Mouse (Mus musculus): Measurements from ENCODE around the gene Wbp2nl.
A peak's percentile ranks its signal among the peaks of the same experiment; 100 is the strongest.

The Wbp2nl gene

DNA sequence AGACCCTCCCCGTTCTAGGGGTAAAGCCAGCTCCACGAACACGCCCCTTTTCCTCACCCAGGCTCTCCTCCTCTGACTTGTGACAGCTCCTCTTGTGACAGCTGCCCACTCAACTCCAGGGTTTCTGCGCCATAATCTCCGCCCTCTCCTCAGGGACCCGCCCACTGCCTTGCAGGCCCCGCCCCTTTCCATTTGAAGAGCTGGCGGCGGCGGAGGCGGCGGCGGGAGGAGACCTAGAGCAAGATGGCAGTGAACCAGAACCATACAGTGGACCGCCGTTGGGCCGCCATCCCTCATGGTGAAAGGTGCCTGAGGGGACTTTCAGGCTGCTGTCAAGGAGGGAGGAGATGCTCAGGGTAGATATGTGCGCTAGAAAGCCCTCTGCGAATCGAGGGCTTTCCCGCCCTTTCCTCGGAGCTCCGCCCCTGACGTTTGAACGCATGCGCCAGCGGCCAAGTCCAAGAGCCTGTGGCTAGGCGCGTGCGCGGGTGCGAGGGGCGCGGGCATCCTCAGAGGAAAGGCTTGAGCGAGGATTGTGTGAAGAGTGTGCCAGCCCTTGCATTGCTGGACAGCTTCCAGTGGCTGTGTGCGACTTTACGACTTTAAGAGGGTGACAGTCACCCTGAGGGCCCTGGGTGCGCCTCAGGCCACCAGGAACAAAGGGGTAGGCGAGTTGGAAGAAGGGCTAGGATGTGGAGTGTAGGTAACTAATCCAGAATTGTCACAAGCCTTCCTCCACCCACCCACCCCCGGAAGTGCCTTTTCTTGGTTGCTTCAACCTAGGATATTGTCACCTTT lies at the start of gene Wbp2nl:
Wbp2nl (plus strand) TSS at position 191 of the 798 bp plus-strand sequence.
- DNase-seq: peak; percentile 30 to 55

DNA sequence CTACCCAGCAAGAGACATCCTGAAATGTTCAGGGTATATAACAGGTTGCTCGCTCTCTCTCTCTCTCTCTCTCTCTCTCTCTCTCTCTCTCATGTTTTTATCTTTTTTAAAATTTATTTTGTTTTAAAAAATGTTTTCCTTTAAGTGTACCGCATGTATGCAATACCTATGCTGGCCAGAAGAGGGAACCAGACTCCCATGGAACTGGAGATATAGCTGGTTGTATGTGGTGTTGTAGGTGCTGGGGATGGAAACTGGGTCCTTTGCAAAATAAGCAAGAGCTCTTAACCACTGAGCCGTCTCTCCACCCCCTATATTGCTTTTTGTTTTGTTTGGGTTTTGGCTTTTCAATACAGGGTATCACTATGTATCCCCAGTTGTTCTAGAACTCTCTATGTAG lies 47.2 kb upstream of the Wbp2nl start:
- DNase-seq: no peak

DNA sequence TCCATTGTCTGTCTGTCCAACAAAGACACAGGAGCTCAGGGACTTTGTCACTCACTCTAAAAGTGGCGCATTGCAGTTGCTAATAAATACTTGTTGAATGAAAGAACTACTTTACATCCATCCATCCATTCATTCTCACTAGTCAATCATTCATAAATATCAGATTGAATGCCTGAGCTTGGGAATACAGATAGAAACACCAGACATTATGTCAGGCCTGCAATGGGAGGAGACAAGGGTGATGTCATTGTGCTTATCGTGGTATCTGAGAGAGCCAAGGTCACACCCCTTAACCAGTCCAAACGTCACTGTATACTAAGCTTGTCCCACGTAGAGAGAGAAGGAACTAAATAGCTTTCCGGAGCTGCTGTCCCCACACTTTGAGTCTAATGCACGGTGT lies 46.7 kb upstream of the Wbp2nl start, which contains the start of gene 1500009C09Rik:
1500009C09Rik (plus strand) TSS at position 301 of the 400 bp plus-strand sequence.
- no peak for DNase-seq

DNA sequence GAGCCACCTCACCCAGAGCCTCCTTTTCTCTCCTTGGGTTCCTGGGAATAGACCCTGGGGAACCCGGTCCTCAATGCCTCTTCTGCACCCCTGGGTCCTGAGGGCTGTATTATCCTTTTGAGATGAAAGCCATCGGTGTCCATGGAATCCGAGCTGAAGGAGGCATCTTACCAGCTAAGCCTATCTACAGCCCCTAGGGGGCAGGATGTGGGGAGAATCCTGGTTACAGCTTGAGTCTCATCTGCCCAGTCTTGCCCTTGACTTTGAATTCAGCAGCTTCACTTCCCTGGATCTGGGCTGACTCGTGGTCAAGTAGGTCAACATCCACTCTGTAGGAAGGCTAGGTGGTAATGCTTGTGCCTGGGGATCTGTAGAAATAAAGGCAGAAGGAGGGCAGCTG lies 43.5 kb upstream of the Wbp2nl start:
- no peak for DNase-seq

DNA sequence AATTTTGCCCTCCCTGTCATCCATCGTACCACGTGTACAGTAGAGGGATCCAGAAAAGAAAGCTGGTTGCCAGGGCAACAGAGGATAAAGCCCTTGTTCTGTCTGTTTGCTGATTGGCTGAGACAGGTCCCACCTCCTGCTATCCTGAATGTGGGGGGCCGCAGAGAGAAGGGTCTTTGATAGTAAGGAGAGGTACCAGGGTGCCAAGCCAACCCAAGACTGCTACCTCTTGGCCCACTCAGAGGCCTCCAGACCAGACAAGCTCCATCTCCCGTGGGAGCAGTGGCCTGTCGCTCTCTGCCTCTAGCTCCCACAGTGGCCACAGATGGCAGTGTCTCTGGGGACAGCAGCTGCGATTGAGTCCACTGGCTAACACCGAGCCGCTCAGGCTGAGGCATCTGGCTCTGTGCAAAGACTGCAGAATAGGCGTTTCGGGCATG lies 42.8 kb upstream of the Wbp2nl start:
- DNase-seq: no peak

DNA sequence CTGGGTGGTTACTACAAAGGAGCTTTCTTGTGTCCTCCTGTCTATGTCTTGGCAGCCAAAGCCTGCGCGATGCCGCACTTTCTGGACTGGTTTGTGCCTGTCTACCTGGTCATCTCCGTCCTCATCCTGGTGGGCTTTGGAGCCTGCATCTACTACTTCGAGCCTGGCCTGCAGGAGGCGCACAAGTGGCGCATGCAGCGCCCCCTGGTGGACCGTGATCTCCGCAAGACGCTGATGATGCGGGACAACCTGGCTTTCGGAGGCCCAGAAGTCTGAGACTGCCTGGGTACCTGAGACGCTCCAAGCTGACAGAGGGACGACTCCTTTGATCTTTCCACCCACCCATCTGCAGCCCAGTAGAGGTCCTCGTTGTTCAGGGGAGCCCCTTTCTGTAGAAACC lies 39.2 kb upstream of the Wbp2nl start:
- DNase-seq: peak; percentile 87 to 90

DNA sequence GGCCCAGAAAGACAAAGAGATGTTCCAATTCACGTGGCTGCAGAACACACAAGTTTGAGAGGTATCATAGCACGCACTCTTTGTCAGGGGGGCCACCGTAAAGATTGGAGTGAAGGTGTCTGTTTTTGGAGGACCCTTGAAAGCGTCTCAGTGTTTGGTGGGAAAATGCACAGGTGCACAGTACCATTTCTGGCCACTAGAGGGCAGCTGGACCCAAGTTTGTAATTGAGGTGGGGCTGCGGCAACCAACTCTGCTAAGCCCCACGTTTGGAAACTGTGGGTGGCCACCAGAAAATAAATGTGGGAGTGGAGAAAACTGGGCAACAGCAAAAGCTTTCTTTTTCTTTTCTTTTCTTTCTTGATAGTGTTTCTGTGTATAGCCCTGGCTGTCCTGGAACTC lies 32.4 kb upstream of the Wbp2nl start:
- DNase-seq: peak; percentile 84 to 85

DNA sequence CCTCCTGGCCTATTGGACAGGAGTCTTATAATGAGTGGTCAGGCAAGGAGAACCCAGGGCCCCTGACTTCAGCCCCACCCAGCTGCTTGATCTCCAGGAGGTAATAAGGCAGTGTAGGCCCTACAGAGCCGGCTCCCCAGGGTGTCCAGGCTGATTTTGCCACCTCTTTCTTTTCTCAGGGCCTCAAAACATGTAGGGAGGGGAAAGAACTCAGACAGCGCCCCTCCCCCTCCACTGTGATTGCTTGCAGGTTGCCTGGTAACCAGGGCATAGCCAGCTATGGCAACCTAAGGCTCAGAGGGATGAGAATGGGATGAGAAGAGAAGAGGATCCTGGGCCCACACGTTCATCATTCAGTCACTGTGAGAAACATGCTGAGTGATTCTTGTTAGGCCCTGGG lies 30.6 kb upstream of the Wbp2nl start:
- no peak for DNase-seq

DNA sequence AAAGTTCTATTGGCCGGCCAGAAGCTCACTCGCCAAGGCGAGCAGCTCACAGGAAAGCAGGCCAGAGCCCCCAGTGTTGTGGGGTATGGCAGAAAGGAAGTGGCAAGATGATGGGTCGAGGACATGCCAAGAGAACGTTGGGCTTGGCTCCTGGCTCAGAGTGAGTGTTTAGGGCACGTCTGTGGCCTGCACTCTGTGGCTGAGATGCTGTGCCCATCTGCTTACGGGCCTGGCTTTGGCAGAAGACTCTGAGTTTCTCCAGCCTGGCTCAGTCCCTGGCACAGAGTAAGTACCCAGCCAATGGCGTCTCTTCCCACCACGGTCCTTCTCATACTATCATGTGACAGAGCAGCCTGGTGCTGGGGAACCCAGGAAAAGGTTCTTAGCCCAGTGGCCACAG lies 30.0 kb upstream of the Wbp2nl start:
- DNase-seq: no peak

DNA sequence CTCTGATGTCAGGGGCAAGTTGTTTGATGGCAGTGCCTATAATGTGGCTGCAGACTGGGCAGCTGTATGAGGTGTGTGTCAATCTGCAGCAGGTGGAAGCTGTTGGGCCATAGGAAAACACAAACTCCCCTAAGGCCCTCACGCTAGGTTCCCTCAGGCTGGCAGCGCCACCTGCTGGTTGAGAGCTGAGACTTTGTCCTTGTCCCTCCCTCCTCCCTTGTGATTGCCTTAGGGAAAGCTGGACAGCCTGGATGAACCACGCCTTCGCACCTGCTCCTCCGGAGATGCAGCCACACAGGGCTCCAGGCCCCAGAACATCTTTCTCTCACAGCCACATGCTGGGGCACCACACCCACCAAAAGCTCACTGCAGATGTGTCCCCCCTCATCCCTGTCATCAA lies 27.6 kb upstream of the Wbp2nl start:
- DNase-seq: peak; percentile 90

DNA sequence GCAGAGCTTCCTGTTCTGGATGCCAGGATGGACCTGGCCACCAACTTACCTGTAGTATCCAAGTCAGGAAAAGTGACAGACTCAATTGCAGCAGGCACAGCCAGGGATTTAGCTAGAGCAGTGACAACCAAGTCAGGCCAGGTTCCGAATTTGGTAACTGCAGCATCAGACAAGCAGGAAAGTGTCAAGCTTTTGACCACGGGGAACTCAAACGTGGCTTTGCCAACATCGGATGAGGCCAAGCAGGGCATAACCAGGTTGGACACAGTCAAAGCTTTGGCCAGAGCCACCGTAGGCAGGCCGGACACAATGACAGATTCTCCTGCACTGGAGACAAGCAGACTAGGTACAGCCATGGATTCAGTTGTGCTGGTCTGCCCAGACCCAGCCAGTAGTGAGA lies 26.5 kb upstream of the Wbp2nl start:
- DNase-seq: no peak

DNA sequence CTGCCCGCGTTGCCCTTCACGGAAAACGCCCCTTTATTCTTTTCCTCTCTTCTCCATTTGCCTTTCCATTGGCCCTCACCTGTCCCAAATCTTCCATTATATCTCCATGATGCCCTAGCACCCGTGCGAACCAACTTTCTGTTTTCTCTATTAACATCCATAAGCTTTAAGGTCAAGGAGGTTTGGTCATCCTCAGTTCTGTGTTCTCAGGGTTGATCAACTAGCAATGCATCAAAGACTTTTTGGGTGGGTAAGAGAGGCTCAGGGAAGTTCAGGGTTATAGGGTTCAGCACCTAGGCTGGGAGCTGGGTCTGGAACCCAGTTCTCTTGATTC lies 24.2 kb upstream of the Wbp2nl start, which contains the start of gene Sept3:
Sept3 (plus strand) TSS at position 301 of the 334 bp plus-strand sequence.
- DNase-seq: no peak

DNA sequence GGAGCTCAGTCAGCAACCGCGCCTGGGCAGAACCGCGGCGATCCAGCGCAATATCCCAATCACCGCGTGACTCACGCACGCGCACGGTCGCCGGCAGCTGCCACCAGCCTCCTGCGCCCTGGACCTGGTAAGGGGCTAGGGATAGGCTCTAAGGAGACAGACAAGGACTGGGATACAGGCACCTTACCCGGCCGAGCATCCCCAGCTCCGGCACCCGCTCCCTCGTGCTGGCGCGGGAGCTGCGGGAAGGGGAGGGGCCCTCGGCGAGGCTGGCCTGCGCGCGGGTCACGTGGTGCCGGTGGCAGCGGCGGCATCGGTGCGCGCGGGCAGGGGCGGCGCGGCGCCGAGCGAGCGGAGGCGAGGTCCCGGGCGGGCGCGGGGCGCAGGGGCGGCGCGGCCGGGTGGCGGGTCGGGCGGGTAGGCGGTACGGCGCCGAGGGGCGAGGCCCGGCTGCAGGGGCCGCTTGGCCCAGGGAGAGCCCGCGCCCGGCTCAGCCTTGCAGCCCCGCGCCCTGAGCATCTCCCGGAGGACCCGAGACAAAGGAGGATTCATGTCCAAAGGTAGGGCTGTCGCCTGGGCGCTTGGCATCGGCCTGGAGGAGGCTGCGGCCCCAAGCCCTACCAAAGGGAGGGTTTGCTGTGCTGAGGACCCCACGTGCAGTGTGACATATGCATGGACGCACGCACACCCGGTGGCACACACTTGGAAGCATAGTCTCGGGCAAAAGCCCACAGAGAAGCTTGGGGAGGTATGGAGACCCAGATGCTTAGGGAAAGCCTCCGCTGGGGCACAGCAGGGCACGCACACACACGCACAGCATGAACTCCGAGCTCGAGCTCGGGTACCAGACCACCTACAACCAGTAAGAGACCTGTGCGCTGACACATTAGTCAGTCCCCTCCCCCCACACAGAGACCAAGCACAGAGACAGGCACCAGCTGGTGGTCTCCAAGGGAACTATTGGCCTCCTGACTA lies 23.5 kb upstream of the Wbp2nl start:
- peak; percentile 37 to 56 for DNase-seq

DNA sequence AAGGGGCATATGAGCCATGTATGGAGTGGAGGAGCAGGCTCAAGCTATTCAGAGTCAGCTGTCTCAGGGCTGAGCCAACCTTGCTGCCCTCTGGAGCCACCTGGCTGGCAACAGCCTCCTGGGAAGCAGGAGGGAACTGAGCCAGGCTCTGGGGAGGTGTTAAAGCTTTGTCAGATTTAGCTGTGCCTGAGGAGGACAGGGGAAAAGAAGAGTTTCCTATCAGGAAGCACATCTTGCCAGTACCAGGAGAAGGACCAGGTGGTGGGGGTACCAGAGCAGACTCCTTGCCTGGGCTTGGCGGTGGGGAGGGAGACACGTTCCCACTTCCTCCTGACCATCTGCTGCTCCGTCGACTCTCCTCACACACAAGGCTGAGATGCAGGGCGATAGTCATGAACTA lies 21.2 kb upstream of the Wbp2nl start:
- DNase-seq: no peak

DNA sequence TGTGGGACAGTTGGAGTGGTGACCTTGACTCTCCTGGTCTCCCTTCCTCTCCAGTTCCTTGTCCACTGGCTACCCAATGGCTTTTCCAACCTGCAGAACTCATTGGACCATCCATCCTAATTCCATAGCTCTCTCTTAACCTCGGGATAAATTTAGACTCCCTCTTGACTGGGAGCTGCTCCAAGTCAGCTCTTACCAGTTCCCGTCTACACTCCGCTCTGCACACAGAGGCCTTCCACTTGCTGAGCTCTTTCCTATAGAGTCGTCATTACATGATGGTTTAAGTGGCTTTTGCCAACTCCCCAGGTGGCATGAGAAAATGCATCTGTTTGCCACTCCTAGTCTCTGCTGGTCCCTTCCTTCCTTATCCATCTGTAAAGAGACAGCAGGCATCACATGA lies 18.1 kb upstream of the Wbp2nl start:
- no peak for DNase-seq

DNA sequence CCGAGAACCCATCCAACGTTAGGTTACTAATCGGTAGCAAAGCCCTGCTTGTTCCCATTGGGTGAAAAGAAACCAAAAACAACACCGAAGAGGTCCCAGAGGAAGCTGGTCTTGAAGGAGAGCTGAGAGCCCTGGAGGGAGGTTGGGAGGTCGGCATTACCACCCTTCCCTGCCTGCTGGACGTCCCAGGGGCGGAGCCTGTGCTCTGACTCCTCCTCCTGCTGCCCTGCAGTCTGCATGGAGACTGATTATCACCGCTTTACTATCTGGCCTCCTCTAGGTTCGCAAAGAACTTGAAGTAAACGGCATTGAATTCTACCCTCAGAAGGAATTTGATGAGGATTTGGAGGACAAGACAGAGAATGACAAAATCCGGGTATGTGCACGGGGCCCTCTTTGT lies 12.6 kb upstream of the Wbp2nl start:
- DNase-seq: no peak

DNA sequence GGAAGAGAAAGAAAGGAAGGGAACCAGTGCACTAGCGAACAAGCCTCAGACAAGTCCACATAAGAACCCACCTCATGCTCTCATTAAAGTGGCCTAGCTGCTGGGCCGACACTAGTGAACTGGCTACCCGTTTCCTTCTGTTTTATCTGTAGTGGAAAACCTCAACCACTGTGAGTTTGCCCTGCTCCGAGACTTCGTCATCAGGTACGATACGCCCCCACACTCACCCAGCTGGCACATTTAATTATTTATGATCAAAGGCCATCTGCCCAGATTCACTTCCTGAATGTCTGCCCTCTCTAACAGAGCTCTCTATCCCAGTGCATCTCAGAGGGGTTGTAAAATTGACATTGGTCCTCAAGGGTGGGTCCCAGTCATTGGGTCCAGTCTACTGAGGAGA lies 8.5 kb upstream of the Wbp2nl start:
- DNase-seq: no peak

DNA sequence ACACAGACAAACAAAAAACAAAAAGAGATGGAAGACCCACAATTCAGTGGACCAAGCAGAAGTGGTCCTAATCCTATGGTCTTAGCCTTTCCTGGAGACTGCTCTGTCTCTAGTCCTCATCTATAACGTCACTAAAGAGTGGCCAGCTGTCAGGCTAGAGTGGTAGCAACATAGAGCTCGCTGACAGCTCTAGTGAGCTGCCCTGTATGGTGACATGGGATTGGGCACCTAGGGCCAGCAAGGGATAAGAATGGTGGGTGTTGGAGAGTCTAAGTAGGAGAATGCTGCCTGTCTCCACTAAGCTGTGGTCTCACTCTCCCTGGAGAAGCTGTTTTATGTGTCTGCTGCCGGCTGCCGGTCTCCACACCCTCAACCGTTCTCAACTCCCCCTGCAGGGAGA lies 5.9 kb upstream of the Wbp2nl start:
- no peak for DNase-seq

DNA sequence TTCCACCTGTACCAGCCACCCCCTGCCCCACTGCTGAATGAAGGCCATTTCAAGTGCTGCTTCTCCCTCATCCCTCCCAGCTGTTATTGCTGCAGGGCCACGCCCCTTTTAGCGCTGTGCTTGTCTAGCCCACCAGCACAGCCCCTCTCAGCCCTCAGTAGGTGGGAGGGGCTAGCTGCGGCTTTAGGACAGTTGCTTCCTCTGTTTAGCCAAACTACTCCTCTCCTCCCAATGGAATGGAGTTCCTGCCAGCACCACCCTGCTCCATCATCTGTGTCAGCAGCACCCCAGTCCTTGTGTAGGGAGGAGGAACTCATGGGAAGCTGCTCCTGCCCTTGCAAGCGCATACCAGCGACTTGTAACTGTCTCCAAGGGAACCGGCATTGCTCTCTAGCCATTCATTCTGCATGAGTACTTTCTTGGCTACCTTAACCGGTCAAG lies 5.5 kb upstream of the Wbp2nl start:
- DNase-seq: peak; percentile 41 to 52

DNA sequence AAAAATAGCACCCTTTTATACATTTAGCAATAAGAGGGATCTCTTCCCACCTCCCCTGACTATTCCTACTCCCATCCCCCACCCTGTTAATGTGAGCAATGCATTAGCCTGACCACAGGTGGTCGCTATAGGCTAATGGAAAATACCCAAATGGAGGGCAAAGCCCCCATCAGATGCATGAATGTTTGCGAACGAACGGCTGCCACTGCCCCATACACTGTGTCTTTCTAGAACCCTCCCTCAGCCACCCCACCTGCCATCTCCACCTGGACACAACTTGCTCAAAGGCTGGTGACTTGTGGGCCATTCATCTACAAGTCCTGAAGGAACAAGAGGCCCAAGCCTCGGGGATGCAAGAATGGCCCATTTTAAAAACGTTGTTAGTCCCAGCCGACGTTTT lies 4.7 kb upstream of the Wbp2nl start:
- DNase-seq: peak; percentile 22 to 31

DNA sequence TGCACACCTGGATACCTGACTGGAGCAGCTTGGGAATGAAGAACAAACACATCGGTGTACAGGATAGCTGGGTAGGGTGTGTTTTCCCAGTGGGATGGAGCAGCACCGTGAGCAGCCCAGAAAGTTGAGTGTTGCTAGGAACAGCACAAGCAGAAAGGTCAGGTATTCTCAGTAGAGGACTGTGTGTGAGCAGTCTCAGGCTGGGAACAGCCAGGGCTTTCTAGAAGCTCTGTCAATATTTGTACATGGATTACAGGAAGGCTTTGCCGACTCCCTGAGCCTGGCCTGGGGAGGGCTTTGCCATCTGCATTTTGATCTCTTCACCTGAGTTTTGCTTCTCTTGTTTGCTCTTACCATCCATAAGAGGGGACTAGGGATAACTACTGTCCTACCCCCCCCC lies 8.4 kb downstream of the Wbp2nl start:
- DNase-seq: no peak

DNA sequence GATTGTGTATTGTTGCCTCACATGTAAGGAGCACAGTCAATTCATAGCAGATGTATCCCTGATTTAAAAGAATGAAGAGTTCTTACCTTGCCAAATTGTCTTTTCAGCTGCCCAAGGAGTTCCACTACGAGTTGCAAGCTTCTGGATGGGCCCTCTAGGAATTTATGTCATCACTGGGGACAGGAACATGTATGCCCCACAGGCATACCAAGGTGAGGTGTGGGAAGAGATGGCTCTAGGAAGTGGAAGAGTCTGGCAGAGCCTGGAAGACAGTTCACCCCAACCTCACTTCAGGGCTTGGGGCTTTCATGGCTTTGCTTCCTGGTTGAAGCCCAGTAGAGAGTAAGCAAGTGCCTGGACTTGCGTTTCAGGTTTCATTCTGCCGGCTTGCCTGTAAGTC lies 9.7 kb downstream of the Wbp2nl start:
- no peak for DNase-seq

DNA sequence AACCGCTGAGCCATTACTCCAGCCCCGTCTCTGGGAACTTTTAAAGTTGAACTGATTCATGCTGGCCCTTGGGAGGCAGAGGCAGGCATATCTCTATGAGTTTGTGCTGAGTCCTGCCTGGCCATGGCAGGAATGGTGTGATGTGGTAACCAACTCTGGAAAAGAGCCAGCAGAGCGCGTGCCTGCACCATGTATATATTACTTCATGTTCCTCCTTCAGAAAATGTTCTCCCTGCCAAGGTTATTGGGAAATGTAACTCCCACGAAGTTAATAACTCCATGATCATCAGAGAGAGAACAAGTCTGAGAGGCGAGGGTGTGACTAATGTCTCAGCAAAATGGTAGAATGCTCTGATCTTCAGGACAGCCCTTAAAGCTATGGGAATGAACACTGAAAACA lies 19.1 kb downstream of the Wbp2nl start:
- DNase-seq: no peak

DNA sequence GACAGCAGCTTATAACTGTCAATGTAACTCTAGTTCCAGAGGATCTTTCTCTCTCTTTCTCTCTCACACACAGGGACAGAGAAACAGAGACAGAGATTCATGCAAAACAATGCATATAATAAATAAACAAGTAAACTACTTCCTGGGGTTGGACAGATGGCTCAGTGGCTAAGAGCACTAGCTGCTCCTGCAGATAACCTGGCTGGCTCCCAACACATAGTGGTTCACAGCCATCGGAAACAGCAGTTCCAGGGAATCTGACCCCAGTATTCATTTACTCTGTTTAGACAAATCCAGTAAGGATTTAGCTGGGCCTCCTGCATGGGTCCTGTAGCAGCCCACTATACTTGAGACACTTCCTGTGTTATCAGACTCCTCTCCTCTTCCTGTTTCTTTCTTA lies 20.9 kb downstream of the Wbp2nl start:
- DNase-seq: no peak

Data from kidney, postnatal 4 days (tissue).